Mouse (Mus musculus) liver, adult 2 months (tissue): ENCODE results near the gene Kmt5b.

ENCODE experiments used
- CTCF ChIP-seq: fragments of 200-500 bp; IDR thresholded peaks from 2 replicates; pipeline ENCODE4 v1.5.1; 2011; ENCODE audit warnings: low read depth, low read length, control low read depth
- POLR2A ChIP-seq: fragments of 200-500 bp; IDR thresholded peaks from 2 replicates; pipeline ENCODE4 v1.6.1; 2011; ENCODE audit warnings: low read length, control low read depth; ENCODE audit not compliant: insufficient read depth; ENCODE audit errors: extremely low read depth

- TF ChIP-seq POLR2A = no peak
- peak; percentile 88 for TF ChIP-seq CTCF
These were observed 47.8 kb upstream of the Kmt5b start for GRCm38 (mm10) chr19:3719362-3719891.
